Mouse (Mus musculus) limb, embryonic 10.5 days (tissue): Measurements from ENCODE around the gene Nars2. TPM values are rescaled to one million over a fixed set of nuclear protein-coding genes. Genes with fewer than 3 reads are reported as not detected.
A peak's percentile ranks its signal among the peaks of the same experiment; 100 is the strongest.

Experiments
- DNase-seq: peaks from one replicate; pipeline ENCODE4 v3.0.0-alpha.2; 2017; ENCODE audit warnings: low spot score
- H3K27ac ChIP-seq: fragments of 300-500 bp; sonication (generic); 2 replicates; pipeline ENCODE4 v1.5.1; 2016; ENCODE audit warnings: mild to moderate bottlenecking
- H3K27me3 ChIP-seq: fragments of 300-500 bp; sonication (generic); 2 replicates; pipeline ENCODE4 v1.6.1; 2016; ENCODE audit warnings: low read depth, mild to moderate bottlenecking; ENCODE audit not compliant: poor library complexity, severe bottlenecking
- H3K36me3 ChIP-seq: fragments of 300-500 bp; sonication (generic); 2 replicates; pipeline ENCODE4 v1.6.1; 2016; ENCODE audit warnings: mild to moderate bottlenecking, moderate library complexity
- H3K4me1 ChIP-seq: fragments of 300-500 bp; sonication (generic); 2 replicates; pipeline ENCODE4 v1.6.1; 2016
- H3K4me3 ChIP-seq: fragments of 300-500 bp; sonication (generic); 2 replicates; pipeline ENCODE4 v1.5.1; 2016; ENCODE audit warnings: mild to moderate bottlenecking, moderate library complexity
- H3K9me3 ChIP-seq: fragments of 300-500 bp; sonication (generic); replicated peaks from 2 replicates; pipeline ENCODE4 v1.6.1; 2016; ENCODE audit warnings: mild to moderate bottlenecking
- WGBS: fragments of 180-500 bp; shearing (Covaris S2); methylation state at CpG from one replicate; pipeline ENCODE4 v1.1.7; 2016; 5-methylcytosine and 5-hydroxymethylcytosine counted together
- polyA plus RNA-seq: library from polyadenylated mRNA; unstranded; fragments of >200 nt; fragmentation: Nextera tagmentation; extraction: Ambion mirVana; gene quantifications from 2 replicates; pipeline ENCODE4 v1.2.1, GENCODE M21; 2016

Nars2 gene
- polyA plus RNA-seq = 23.7 and 23.8 TPM in 2 replicates

GRCm38 (mm10) chr7:96951281-96952051 lies at the start of gene Nars2:
Gene Nars2 (plus strand): TSS chr7:96951505.
- H3K27ac ChIP-seq = peak within 1 kb of the TSS; percentile 89
- H3K4me1 ChIP-seq = peaks cover 11% of the 10 kb centered on the region
- H3K27me3 ChIP-seq = no peaks in the 10 kb centered on the region
- H3K36me3 ChIP-seq = 0 out of 2 replicates have a peak, but pooled peaks cover 6% of the 10 kb centered on the region
- H3K4me3 ChIP-seq = peak within 1 kb of the TSS; percentile 98
- under 1% methylated on average over 62 of the region's 62 CpGs for whole genome bisulfite sequencing
- peak; percentile 93 for DNase-seq
- no peaks in the 10 kb centered on the region for H3K9me3 ChIP-seq

DNA sequence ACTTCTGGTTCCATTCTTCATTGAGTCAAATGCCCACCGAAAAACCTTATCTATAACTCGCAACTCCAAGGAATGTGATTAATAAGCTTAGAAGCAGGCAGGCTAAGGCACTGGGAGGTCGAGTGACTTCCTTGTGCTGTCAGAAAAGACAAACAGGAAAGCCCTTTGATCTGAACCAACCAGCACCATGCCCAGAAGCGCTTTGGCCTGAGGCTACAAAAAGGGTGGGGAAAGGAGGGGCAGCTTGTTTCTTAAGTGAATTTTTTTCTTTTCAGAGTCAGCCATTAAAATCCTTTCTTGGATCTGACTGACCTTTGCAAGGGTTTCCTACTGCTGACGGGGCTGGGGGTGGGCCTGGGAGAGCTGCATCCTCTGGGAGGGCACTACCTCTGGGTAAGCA lies 49.1 kb upstream of the Nars2 start:
- WGBS = 23% methylated on average over 5 of the region's 5 CpGs
- H3K4me3 ChIP-seq = no peak overlapping the region
- H3K4me1 ChIP-seq = peaks cover 37% of the 10 kb centered on the region
- no peak overlapping the region for H3K27ac ChIP-seq
- peaks cover 75% of the 10 kb centered on the region for H3K36me3 ChIP-seq
- DNase-seq = no peak
- no peaks in the 10 kb centered on the region for H3K27me3 ChIP-seq
- H3K9me3 ChIP-seq = no peaks in the 10 kb centered on the region

GRCm38 (mm10) chr7:96903088-96903985 lies 48.0 kb upstream of the Nars2 start:
- Histone ChIP-seq H3K4me1 (peaks cover 44% of the 10 kb centered on the region), H3K27ac (no peak overlapping the region), H3K36me3 (peaks cover 70% of the 10 kb centered on the region), H3K27me3 (no peaks in the 10 kb centered on the region), H3K9me3 (no peaks in the 10 kb centered on the region), H3K4me3 (no peak overlapping the region)
- DNase-seq = no peak
- 92% methylated on average over 17 of the region's 17 CpGs for WGBS

DNA sequence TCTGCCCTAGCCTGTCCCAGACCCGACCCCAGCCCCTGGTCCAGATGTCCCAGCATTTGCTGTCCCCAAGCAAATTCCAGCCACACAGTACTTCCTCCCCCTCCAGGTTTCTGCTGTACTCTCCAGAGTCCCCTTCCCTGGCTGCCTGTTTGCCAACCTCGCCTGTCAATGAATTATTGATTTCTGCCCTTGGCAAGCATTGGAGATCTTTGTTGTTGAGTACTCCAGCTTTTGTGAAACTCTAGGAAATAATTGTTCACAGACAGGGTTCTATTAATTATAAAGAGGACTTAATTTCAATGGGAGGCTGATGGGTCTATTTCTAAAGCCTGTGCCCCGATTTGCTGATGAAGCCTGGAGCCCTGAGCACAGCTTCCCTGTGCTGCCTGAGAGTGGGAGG lies 46.9 kb upstream of the Nars2 start:
- 57% methylated on average over 3 of the region's 3 CpGs for WGBS
- Histone ChIP-seq H3K27me3 (no peaks in the 10 kb centered on the region), H3K27ac (no peak overlapping the region), H3K4me3 (no peak overlapping the region), H3K4me1 (peaks cover 44% of the 10 kb centered on the region), H3K36me3 (peaks cover 61% of the 10 kb centered on the region), H3K9me3 (no peaks in the 10 kb centered on the region)
- DNase-seq = no peak

- Histone ChIP-seq H3K27ac (no peak overlapping the region), H3K27me3 (no peaks in the 10 kb centered on the region), H3K4me1 (peaks cover 46% of the 10 kb centered on the region), H3K4me3 (no peak overlapping the region), H3K36me3 (peaks cover 58% of the 10 kb centered on the region), H3K9me3 (no peaks in the 10 kb centered on the region)
- 98% methylated on average over 1 of the region's 1 CpGs for WGBS
- DNase-seq = no peak
Observed at GRCm38 (mm10) chr7:96904936-96905335, 46.4 kb upstream of the Nars2 start.

DNA sequence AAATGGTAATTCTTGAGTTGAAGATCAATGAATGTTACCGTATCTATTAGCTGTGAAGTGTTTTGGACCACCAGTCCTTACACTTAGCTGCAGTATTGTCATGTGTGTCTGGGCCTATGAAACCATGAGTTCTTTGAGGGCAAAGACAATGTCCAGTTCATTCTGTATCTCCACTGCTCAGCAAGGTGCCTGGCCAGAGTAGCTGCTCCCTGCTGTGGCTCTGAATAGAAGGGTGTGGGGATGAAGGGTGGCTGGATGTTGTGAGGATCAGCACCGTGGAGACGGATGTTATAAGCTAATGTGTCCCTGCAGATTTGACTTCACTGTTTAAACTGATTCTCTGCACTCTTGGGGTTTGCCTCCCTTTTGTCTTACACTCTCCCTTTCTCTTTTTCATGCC lies 45.9 kb upstream of the Nars2 start:
- H3K4me1 ChIP-seq = peaks cover 51% of the 10 kb centered on the region
- no peaks in the 10 kb centered on the region for H3K27me3 ChIP-seq
- no peak overlapping the region for H3K27ac ChIP-seq
- DNase-seq = no peak
- H3K4me3 ChIP-seq = no peak overlapping the region
- 91% methylated on average over 3 of the region's 3 CpGs for WGBS
- H3K9me3 ChIP-seq = no peaks in the 10 kb centered on the region
- H3K36me3 ChIP-seq = peaks cover 55% of the 10 kb centered on the region

GRCm38 (mm10) chr7:96906216-96906615 lies 45.1 kb upstream of the Nars2 start:
- WGBS = 94% methylated on average over 20 of the region's 20 CpGs
- no peaks in the 10 kb centered on the region for H3K9me3 ChIP-seq
- peaks cover 59% of the 10 kb centered on the region for H3K4me1 ChIP-seq
- H3K27ac ChIP-seq = no peak overlapping the region
- no peak overlapping the region for H3K4me3 ChIP-seq
- no peak for DNase-seq
- H3K36me3 ChIP-seq = peaks cover 49% of the 10 kb centered on the region
- H3K27me3 ChIP-seq = no peaks in the 10 kb centered on the region

DNA sequence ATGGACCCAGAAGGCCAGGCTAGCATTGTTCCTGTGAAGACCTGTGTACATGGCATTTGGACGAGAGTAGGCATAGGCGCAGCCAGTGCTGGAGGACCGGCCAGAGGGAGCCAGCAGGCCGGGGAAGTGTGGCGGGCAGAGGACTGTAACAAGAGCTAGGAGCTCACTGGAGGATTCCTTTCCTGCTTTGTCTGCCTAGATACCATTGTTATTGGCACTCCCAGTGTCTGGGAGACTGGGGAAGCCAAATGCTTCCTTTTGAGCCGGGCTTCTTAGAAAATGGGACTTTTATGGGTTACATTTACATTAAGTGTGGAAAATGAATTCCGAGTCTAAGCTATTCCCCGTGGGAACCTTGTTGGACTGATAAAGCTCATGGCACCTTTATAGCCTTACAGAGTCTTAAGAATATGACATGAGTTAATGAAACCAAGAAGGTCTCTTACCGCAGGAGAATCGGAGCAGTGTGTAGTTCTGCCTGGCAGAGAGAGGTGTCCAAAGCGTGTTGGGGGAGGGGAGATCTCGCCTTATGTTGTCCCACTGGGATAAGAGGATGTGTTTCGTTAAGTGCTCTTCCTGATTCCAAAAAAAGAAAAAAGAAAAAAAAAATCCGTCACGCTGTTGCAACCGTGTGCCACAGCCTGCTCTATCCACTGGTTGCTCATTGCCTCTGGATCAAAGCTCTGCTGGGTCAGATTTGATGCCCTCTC lies 43.2 kb upstream of the Nars2 start:
- peaks cover 65% of the 10 kb centered on the region for H3K4me1 ChIP-seq
- H3K36me3 ChIP-seq = peaks cover 31% of the 10 kb centered on the region
- H3K27me3 ChIP-seq = no peaks in the 10 kb centered on the region
- H3K9me3 ChIP-seq = no peaks in the 10 kb centered on the region
- H3K4me3 ChIP-seq = no peak overlapping the region
- DNase-seq = no peak
- no peak overlapping the region for H3K27ac ChIP-seq
- WGBS = 80% methylated on average over 16 of the region's 16 CpGs

DNA sequence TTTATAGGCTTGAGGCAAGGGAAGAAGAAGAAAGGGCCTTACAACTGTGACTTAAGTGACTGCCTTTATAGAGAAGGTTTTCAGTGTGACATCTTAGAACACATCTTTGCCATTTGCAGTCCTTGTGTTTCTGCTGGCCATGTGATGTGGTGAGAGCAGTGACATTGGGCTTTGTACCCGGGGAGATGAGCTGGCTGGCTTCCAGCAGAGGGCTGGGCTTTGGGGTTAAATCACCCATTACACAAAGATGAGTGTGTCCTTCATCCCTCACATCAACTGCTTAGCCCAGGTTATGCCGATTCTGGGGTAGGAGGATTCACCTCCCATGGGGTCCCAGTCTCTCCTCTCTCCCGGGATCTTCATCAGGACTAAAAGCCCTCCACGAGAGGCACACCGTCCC lies 41.4 kb upstream of the Nars2 start:
- DNase-seq = peak; percentile 35
- Histone ChIP-seq H3K9me3 (no peaks in the 10 kb centered on the region), H3K4me3 (no peak overlapping the region), H3K27me3 (no peaks in the 10 kb centered on the region), H3K4me1 (peaks cover 67% of the 10 kb centered on the region), H3K36me3 (peaks cover 21% of the 10 kb centered on the region), H3K27ac (peak overlapping the region; percentile 83)
- WGBS = 83% methylated on average over 5 of the region's 5 CpGs

DNA sequence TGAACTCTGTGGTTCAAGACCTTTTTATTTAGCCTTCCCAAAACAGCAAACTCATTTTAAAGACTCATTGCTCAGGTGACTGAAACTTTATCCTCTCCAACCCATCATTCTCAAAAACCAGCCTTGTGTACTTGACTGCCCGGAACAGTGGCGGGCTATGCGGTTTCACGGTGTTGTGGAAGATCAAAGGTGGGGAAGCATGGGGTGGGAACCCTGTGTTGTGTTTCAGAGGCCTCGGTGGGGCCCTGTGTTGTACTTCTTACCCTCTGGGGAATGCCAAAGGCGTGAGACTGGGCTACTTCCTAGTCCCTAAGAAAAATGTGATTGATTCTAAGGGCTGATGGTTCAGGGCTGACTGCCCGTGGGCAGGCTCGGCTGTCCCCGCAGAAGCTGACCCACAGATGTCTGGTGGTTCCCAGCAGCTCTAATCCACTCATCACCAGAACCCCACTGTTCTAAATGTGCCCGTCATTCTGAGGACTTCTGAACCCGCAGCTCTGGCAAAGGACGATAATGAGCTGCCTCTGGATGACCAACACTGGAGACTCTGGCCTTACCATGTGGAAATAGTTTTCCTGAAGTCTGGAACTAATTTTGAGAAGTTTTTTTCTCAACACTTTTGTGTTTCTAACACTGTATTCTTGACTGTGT lies 40.9 kb upstream of the Nars2 start:
- Histone ChIP-seq H3K27ac (peak overlapping the region; percentile 83), H3K36me3 (peaks cover 19% of the 10 kb centered on the region), H3K9me3 (no peaks in the 10 kb centered on the region), H3K4me1 (peaks cover 70% of the 10 kb centered on the region), H3K4me3 (no peak overlapping the region), H3K27me3 (no peaks in the 10 kb centered on the region)
- peak; percentile 58 for DNase-seq
- 20% methylated on average over 12 of the region's 12 CpGs for WGBS

- 12% methylated on average over 6 of the region's 6 CpGs for WGBS
- Histone ChIP-seq H3K27me3 (no peaks in the 10 kb centered on the region), H3K9me3 (no peaks in the 10 kb centered on the region), H3K4me1 (peaks cover 60% of the 10 kb centered on the region), H3K36me3 (no peaks in the 10 kb centered on the region), H3K27ac (no peak overlapping the region), H3K4me3 (no peak overlapping the region)
- DNase-seq = peak; percentile 95
Observed at GRCm38 (mm10) chr7:96914031-96914430, 37.3 kb upstream of the Nars2 start.

- H3K27ac ChIP-seq = no peak overlapping the region
- H3K36me3 ChIP-seq = no peaks in the 10 kb centered on the region
- H3K9me3 ChIP-seq = no peaks in the 10 kb centered on the region
- DNase-seq = peak; percentile 54
- H3K4me1 ChIP-seq = peaks cover 45% of the 10 kb centered on the region
- no peak overlapping the region for H3K4me3 ChIP-seq
- H3K27me3 ChIP-seq = no peaks in the 10 kb centered on the region
- 2% methylated on average over 2 of the region's 2 CpGs for WGBS
Observed at GRCm38 (mm10) chr7:96915452-96916105, 35.7 kb upstream of the Nars2 start.
